In genomic region chr10:109651516-109651915, GRCm38 (mm10) we compare ENCODE assay signal across 18 mouse cellular contexts.
DNase-seq lines count a peak whose midpoint lies in the region; ATAC-seq and TF ChIP-seq lines count a peak whose summit lies in the region.
"Had no signal": no experiment of that assay in that cellular context is flagged by ENCODE, and none has a peak within 500 bp of the region (broad histone marks: within the 10 kb centered on the region; RNA-seq: fewer than 3 reads in every experiment).

No protein-coding gene starts in this region.

- intact Hi-C loops in gastrocnemius, postnatal 14 days (cut with DNase I; ENCODE audit: low total_unique reads) = no loop called here

- WGBS in embryonic facial prominence, embryonic 14.5 days = 57% methylated on average over 7 of the region's 7 CpGs
- WGBS in embryonic facial prominence, embryonic 10.5 days = 74% methylated on average over 7 of the region's 7 CpGs
- WGBS in limb, embryonic 14.5 days = 64% methylated on average over 7 of the region's 7 CpGs
- WGBS in limb, embryonic 10.5 days = 72% methylated on average over 7 of the region's 7 CpGs

- H3K4me1 ChIP-seq in embryonic facial prominence, embryonic 14.5 days (ENCODE audit: control insufficient read depth, insufficient read depth, low read length) = no peaks in the 10 kb centered on the region
- H3K4me1 ChIP-seq in embryonic facial prominence, embryonic 10.5 days = no peaks in the 10 kb centered on the region
- H3K4me1 ChIP-seq in limb, embryonic 14.5 days (ENCODE audit: control insufficient read depth, insufficient read depth, low read length) = no peaks in the 10 kb centered on the region
- no peaks in the 10 kb centered on the region for H3K4me1 ChIP-seq in limb, embryonic 10.5 days
- H3K4me1 ChIP-seq: limb, embryonic 15.5 days; megakaryocyte, embryonic 14.5 days had no signal

- DNase-seq in embryonic facial prominence, embryonic 14.5 days (ENCODE audit: low spot score) = peak; percentile 60
- DNase-seq in embryonic facial prominence, embryonic 10.5 days (ENCODE audit: low spot score) = no peak
- DNase-seq in limb, embryonic 14.5 days (ENCODE audit: low spot score) = peak; percentile 6
- no peak for DNase-seq in limb, embryonic 10.5 days (ENCODE audit: low spot score)
- peak; percentile 75 for DNase-seq in cerebellum, adult 11-12 months
- peak; percentile 40 to 51 for DNase-seq in cerebellum, postnatal 36 days
- DNase-seq in gastrocnemius, postnatal 14 days = no peak
- DNase-seq: gastrocnemius, postnatal 25 days; lung, adult 18-20 months; thymus, postnatal 36 days had no signal

- H3K36me3 ChIP-seq in embryonic facial prominence, embryonic 14.5 days (ENCODE audit: control insufficient read depth, insufficient read depth, low read length) = no peaks in the 10 kb centered on the region
- no peaks in the 10 kb centered on the region for H3K36me3 ChIP-seq in embryonic facial prominence, embryonic 10.5 days (replicated peaks)
- no peaks in the 10 kb centered on the region for H3K36me3 ChIP-seq in limb, embryonic 14.5 days (ENCODE audit: control insufficient read depth, insufficient read depth, low read length)
- no peaks in the 10 kb centered on the region for H3K36me3 ChIP-seq in limb, embryonic 10.5 days
- H3K36me3 ChIP-seq: limb, embryonic 15.5 days had no signal

- no peak overlapping the region for H3K27ac ChIP-seq in embryonic facial prominence, embryonic 14.5 days (replicated peaks; ENCODE audit: low read depth, low read length)
- no peak overlapping the region for H3K27ac ChIP-seq in embryonic facial prominence, embryonic 10.5 days (replicated peaks)
- no peak overlapping the region for H3K27ac ChIP-seq in limb, embryonic 14.5 days (replicated peaks; ENCODE audit: low read depth, low read length)
- H3K27ac ChIP-seq in limb, embryonic 10.5 days = no peak overlapping the region
- H3K27ac ChIP-seq: kidney, postnatal 0 days; layer of hippocampus, adult 2 months; left cerebral cortex, adult 2 months; limb, embryonic 15.5 days had no signal

- TF ChIP-seq POLR2A in limb, embryonic 14.5 days (IDR thresholded peaks at IDR 0.05; ENCODE audit: borderline replicate concordance, extremely low read depth, insufficient read depth, insufficient read length) = no peak

- no peak overlapping the region for H3K4me2 ChIP-seq in embryonic facial prominence, embryonic 14.5 days (ENCODE audit: low read depth, low read length)
- H3K4me2 ChIP-seq in limb, embryonic 14.5 days (replicated peaks; ENCODE audit: low read depth, low read length, severe bottlenecking) = no peak overlapping the region
- H3K4me2 ChIP-seq: limb, embryonic 15.5 days had no signal

- H3K9me3 ChIP-seq in embryonic facial prominence, embryonic 14.5 days (ENCODE audit: control insufficient read depth, low read length) = no peaks in the 10 kb centered on the region
- no peaks in the 10 kb centered on the region for H3K9me3 ChIP-seq in embryonic facial prominence, embryonic 10.5 days
- no peaks in the 10 kb centered on the region for H3K9me3 ChIP-seq in limb, embryonic 14.5 days (ENCODE audit: control insufficient read depth, low read length)
- no peaks in the 10 kb centered on the region for H3K9me3 ChIP-seq in limb, embryonic 10.5 days (replicated peaks)
- H3K9me3 ChIP-seq: limb, embryonic 15.5 days had no signal

- no peak overlapping the region for H3K9ac ChIP-seq in embryonic facial prominence, embryonic 14.5 days (ENCODE audit: low read depth, low read length)
- H3K9ac ChIP-seq in limb, embryonic 14.5 days (ENCODE audit: low read depth, low read length, severe bottlenecking) = no peak overlapping the region
- H3K9ac ChIP-seq: limb, embryonic 15.5 days had no signal

- no peaks in the 10 kb centered on the region for H3K27me3 ChIP-seq in embryonic facial prominence, embryonic 14.5 days (replicated peaks; ENCODE audit: control insufficient read depth, insufficient read depth, low read length)
- no peaks in the 10 kb centered on the region for H3K27me3 ChIP-seq in embryonic facial prominence, embryonic 10.5 days (replicated peaks; ENCODE audit: low read depth, poor library complexity, severe bottlenecking)
- no peaks in the 10 kb centered on the region for H3K27me3 ChIP-seq in limb, embryonic 14.5 days (ENCODE audit: control insufficient read depth, insufficient read depth, low read length)
- H3K27me3 ChIP-seq in limb, embryonic 10.5 days (ENCODE audit: low read depth, poor library complexity, severe bottlenecking) = no peaks in the 10 kb centered on the region
- H3K27me3 ChIP-seq: CH12.LX; limb, embryonic 15.5 days; megakaryocyte, embryonic 14.5 days had no signal

- H3K4me3 ChIP-seq in embryonic facial prominence, embryonic 14.5 days (ENCODE audit: low read depth, low read length) = no peak overlapping the region
- no peak overlapping the region for H3K4me3 ChIP-seq in embryonic facial prominence, embryonic 10.5 days
- no peak overlapping the region for H3K4me3 ChIP-seq in limb, embryonic 14.5 days (replicated peaks; ENCODE audit: low read length)
- H3K4me3 ChIP-seq in limb, embryonic 10.5 days = no peak overlapping the region
- H3K4me3 ChIP-seq: layer of hippocampus, adult 2 months; left cerebral cortex, adult 2 months; limb, embryonic 15.5 days; megakaryocyte, embryonic 14.5 days had no signal

- peak; percentile 47; the same call in 1 of the 2 replicates for ATAC-seq in embryonic facial prominence, embryonic 14.5 days (ENCODE audit: low read depth)
- ATAC-seq in limb, embryonic 14.5 days (ENCODE audit: low FRiP score, low read depth) = no peak
- no peak for ATAC-seq in megakaryocyte, adult 5-6 weeks (ENCODE audit: poor library complexity, severe bottlenecking)
- ATAC-seq: Patski had no signal

Comparison
In these comparisons a context has a peak if more than half of its experiments do, and no peak if none do; other contexts are left out.
1. DNase-seq: peak in embryonic facial prominence, embryonic 14.5 days (single experiment), limb, embryonic 14.5 days (single experiment), cerebellum, adult 11-12 months (single experiment) and cerebellum, postnatal 36 days (2 of 2); none in embryonic facial prominence, embryonic 10.5 days (single experiment), limb, embryonic 10.5 days (single experiment) and gastrocnemius, postnatal 14 days (single experiment).